Mouse (Mus musculus) liver (tissue): Measurements from ENCODE around the gene Gm17654.
"Not testable (repeated sequence)": the region's sequence is repeated elsewhere in the genome, so short reads cannot be mapped to it uniquely, and the experiment has no call there.

Experiments used
- DNase-seq: peaks from one replicate; pipeline ENCODE4 v3.0.0-alpha.2; 2020; ENCODE audit warnings: mixed read lengths

The Gm17654 gene

DNA sequence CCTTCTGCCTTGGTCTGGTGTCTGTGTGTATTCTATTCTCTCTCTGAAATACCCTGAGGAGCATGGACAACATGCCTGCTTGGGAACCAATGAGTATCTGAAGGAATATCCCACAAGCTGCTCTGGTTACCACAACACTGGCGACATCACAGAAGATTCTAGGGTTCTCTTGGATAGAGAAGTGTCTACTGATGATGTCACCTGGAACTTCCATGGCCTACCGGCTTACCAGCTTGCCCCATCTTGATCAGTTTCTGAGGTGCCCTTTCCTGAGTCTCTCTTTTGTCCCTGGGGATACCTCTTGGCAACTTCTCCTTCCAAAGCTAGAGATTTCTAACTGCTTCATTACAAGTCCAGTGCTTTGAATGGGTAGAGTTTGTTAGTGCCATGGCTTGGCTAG is at the start of gene Gm17654:
Gene Gm17654, minus strand, starts transcription at position 101 of the 400 bp plus-strand sequence.
- not testable (repeated sequence) for DNase-seq

DNA sequence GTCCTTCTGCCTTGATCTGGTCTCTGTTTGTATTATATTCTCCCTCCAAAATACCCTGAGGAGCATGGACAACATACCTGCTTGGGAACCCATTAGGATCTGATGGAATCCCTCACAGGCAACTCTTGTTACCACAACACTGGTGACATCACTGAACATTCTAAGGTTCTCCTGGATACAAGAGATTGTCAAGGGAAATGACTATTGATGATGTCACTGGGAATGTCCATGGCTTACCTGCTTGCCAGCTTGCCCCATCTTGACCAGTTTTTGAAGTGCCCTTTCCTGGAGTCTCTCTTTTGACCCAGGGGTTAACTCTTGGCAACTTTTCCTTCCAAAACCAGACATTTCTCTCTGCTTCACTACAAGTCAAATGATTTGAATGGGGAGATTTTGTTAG is 29.0 kb upstream of the Gm17654 start, which contains the start of gene Gm10375:
Gene Gm10375, minus strand, starts transcription at position 101 of the 400 bp plus-strand sequence.
- not testable (repeated sequence) for DNase-seq

DNA sequence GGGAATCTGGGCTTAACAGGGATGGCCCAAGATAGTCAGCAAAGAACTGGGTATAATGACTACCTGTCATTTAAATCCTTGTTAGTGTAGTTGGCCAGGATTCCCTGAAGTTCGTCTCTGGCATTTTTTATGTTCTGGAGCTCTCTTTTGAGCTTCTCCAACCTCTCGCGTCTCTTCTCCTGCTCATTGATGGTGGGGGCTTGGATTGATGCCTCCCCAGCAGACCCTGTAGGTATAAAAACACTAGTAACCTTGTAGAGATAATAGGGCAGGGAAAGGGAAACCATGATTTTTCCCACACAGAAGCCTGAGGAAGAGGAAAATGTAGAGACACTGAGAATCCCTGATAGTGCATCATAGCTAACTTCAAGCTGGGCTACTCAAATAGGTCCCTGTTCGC is 977 bp downstream of the Gm17654 start:
- not testable (repeated sequence) for DNase-seq

DNA sequence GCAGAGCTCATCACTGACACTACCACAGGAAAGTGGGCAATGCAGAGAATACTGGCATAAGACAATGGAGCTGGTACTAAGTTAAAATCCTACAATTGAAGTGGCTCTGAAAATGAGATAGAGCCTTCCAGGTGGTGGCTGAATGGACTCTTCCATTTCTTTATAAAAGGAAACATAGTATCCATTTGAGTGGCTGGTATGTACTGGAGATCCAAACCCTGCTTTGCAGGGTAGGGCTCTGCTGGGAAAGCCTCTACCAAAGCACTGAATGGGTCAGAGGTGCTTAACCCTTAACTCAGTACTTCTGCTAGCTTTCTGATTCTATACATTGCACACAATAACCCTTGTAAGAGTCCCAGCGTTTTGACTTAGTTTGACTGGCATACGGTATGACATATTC is 26.7 kb downstream of the Gm17654 start:
- not testable (repeated sequence) for DNase-seq

DNA sequence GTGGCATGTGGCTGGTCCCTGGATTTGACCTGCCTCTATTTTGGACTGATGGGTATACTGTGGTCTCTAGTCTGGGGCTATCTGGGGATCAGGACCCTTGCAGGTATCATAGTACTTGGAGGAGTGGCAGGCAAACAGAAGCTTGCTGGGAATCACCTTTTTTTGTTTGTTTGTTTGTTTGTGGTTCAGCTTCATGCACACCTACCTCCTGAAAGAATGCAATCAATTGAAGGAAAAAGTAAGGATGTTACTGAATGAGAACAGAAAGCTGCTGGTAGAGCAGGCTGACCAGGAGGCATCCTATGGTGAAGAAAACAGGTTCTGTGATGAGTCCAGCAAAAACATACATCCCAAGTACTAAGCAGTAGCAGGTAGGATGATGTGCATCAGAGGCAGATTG is 32.7 kb downstream of the Gm17654 start:
- not testable (repeated sequence) for DNase-seq

DNA sequence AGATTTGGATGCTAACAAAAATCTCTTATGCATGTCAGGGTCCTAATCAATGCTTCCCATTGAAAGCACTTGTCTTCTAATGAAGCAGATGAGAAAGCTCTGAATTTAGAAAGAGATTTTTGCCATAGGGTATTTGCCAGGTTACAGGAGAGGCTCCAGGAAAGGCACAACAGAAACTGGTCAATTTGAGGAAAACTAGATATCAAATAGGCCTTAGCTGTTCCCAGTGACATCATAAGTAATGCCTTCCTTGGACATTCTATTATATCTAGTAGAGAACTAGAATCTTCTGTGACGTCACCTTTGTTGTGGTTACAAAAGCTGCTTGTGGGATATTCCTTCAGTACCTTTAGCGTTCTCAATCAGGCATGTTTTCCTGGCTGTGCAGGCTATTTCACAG is 35.7 kb downstream of the Gm17654 start, which contains the start of gene Gm5799:
Gene Gm5799, plus strand, starts transcription at position 301 of the 400 bp plus-strand sequence.
- not testable (repeated sequence) for DNase-seq

DNA sequence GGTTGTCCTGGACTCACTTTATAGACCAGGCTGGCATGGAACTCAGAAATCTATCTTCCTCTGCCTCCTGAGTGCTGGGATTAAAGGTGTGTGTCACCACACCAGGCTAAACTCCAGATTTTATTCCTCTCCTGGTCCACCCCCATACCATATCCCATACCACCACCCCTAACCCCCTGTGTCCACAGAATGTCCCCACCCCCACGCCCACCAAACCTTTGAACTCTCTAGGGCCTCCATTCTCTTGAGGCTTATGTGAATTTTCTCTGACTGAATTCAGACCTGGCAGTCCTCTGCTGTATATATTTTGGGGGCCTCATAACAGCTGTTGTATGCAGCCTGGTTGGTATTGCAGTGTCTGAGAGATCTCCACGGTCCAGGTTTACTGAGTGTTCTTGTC is 40.8 kb downstream of the Gm17654 start:
- DNase-seq = not testable (repeated sequence)

DNA sequence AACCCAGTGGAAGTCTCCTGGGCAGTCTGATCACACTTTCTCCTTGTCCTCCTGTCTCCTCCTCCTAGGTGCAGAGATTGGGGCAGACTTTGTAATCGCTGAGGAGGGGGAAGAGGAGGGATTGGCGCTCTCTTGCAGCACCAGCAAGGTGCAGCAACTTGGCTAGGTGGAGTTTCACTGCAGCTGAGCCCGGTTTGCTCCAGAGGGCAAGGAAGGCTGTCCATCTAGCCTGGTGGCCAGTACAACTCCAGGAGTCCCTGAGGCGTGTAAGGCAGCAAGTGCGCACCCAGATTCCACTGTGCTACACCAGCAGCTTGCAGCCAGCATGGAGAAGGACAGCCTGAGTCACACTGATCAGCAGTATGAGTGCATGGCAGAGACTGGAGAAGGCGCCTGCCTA is 46.6 kb downstream of the Gm17654 start:
- peak; percentile 4 for DNase-seq

DNA sequence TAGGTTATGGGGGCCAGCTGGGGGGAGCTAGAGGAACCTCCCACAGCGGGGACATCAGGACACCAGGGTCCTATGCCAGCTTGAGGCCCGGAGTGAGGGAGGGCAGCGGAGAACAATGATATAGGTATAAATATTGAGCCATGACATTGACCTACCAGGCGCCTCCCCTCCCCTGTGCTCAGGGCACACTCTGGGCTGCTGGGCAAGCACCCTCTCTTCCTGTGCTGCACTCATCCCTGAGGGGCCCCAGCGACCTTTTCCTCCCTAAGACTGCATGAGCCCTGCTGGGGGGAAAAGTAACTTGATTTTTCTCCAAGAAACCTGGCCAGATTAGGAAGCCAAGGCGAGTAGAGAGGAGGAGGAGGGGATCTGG is 46.9 kb downstream of the Gm17654 start:
- DNase-seq = not testable (repeated sequence)

DNA sequence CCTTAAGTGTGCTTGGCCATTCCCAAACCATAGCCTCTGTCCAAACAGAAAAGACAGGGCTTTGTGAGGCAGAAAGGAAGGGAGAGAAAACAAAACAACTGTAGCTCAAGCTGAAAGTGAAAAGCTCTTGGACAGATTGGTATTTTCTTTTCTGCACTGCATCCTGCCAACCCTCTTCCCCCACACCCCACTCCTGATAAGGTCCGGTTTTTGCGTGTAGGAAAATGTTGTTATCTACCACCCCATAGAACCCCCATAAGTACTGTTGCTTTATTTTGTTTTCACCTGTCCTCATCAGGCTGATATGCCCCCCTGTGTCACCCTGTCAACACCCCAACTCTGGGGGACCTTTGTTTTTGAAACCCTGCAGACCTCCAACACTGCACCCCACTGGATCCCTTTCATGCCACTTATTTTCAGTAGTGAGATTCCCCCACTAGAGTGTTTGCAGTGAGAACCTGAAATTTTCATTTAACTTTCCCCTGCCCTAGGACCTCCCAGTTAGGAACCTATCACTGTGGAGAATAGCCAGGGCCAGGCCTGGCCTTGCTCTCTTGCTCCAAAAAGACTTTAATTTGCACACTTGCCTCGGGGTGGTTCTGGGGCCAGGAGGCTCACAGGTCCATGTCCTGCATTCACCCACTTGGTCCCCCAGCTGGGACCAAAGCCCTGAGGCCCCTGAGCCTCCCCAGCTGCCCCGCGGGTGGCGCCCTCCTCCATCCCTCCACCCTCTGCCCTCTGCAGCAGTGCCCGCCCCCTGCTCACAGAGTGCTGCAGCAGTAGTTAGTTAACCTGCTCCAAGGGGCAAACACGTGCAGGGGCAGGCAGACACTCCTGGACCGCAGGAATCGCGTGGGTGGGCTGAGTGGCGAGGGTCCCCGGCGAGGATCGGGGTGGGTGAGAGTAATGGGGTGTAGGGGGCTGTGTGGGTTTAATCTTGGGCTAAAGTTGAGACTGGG is 47.6 kb downstream of the Gm17654 start:
- peak; percentile 2 for DNase-seq
